Mouse (Mus musculus) retina, embryonic 14.5 days (tissue): ENCODE results near the gene Pde4b.
A peak's percentile ranks its signal among the peaks of the same experiment; 100 is the strongest.
"Not testable (repeated sequence)": the region's sequence is repeated elsewhere in the genome, so short reads cannot be mapped to it uniquely, and the experiment has no call there.

Source experiments
- DNase-seq: peaks from one replicate; pipeline ENCODE4 v3.0.0-alpha.2; 2015; ENCODE audit warnings: low spot score

Pde4b gene

GRCm38 (mm10) chr4:102480830-102481484 is 393.6 kb downstream of the Pde4b start:
- peak; percentile 71 for DNase-seq

GRCm38 (mm10) chr4:102483354-102484018 is 396.1 kb downstream of the Pde4b start:
- DNase-seq = no peak

- no peak for DNase-seq
Observed at GRCm38 (mm10) chr4:102484738-102485137, 397.4 kb downstream of the Pde4b start.

GRCm38 (mm10) chr4:102486134-102486920 is 399.0 kb downstream of the Pde4b start:
- peak; percentile 50 for DNase-seq

- no peak for DNase-seq
Observed at GRCm38 (mm10) chr4:102486921-102487240, 399.5 kb downstream of the Pde4b start.

- no peak for DNase-seq
Observed at GRCm38 (mm10) chr4:102488000-102488399, 400.7 kb downstream of the Pde4b start.

GRCm38 (mm10) chr4:102491468-102492123 is 404.3 kb downstream of the Pde4b start:
- no peak for DNase-seq

- DNase-seq = no peak
Observed at GRCm38 (mm10) chr4:102492911-102493310, 405.6 kb downstream of the Pde4b start.

- DNase-seq = peak; percentile 92
Observed at GRCm38 (mm10) chr4:102493342-102494128, 406.2 kb downstream of the Pde4b start.

- not testable (repeated sequence) for DNase-seq
Observed at GRCm38 (mm10) chr4:102494203-102494602, 406.9 kb downstream of the Pde4b start.

GRCm38 (mm10) chr4:102495001-102495400 is 407.7 kb downstream of the Pde4b start:
- DNase-seq = no peak

GRCm38 (mm10) chr4:102495474-102495873 is 408.1 kb downstream of the Pde4b start:
- DNase-seq = no peak

- DNase-seq = no peak
Observed at GRCm38 (mm10) chr4:102496269-102497177, 409.2 kb downstream of the Pde4b start.

- no peak for DNase-seq
Observed at GRCm38 (mm10) chr4:102497221-102497620, 409.9 kb downstream of the Pde4b start.

GRCm38 (mm10) chr4:102498169-102498919 is 411.0 kb downstream of the Pde4b start:
- no peak for DNase-seq

- no peak for DNase-seq
Observed at GRCm38 (mm10) chr4:102498920-102499316, 411.6 kb downstream of the Pde4b start.

GRCm38 (mm10) chr4:102505714-102506113 is 418.4 kb downstream of the Pde4b start:
- DNase-seq = no peak

- DNase-seq = no peak
Observed at GRCm38 (mm10) chr4:102506376-102507280, 419.3 kb downstream of the Pde4b start.

GRCm38 (mm10) chr4:102507344-102507743 is 420.0 kb downstream of the Pde4b start:
- no peak for DNase-seq
